Mouse (Mus musculus): ENCODE measurements around the gene Gm12248.
A peak's percentile ranks its signal among the peaks of the same experiment; 100 is the strongest.

GRCm38 (mm10) chr11:58018287-58018686 lies 74.6 kb downstream of the Gm12248 start:
- TF ChIP-seq POLR2A (IDR thresholded peaks at IDR 0.05; ENCODE audit: extremely low read depth, insufficient read depth, low read length) (no peak), CTCF (IDR thresholded peaks at IDR 0.05; ENCODE audit: low read depth, low read length) (peak; percentile 61)
